17 mouse cellular contexts compared by ENCODE assay signal in the genomic region with DNA sequence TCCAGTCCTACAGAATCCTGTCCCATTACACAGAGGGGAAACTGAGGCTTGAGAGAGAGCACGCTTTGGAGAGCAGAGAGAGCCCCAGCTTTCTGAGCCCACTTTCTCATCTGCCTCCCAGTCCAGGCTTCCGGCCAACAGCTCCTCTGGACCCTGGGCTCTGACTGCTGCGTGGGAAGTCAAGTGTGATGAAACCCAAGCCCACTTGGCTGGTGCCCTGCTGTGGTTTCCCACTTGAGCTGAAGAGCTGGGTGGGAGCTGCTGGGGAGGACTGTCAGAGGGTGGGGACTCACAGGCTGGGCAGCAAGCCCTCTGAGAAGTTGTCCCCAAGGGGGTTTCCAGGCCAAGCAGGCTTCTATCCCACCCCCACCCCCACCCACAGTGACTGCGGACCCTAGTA.
A peak's percentile ranks its signal among the peaks of the same experiment; 100 is the strongest.
DNase-seq lines count a peak whose midpoint lies in the region; ATAC-seq lines count a peak whose summit lies in the region.
"Had no signal": no experiment of that assay in that cellular context is flagged by ENCODE, and none has a peak within 500 bp of the region (broad histone marks: within the 10 kb centered on the region; RNA-seq: fewer than 3 reads in every experiment).

No protein-coding gene starts in this region.

- H3K4me3 ChIP-seq in heart, embryonic 16.5 days (ENCODE audit: low read length), result no peak overlapping the region
- no peak overlapping the region for H3K4me3 ChIP-seq in heart, embryonic 11.5 days (ENCODE audit: low read depth, low read length)
- H3K4me3 ChIP-seq in embryonic facial prominence, embryonic 12.5 days, result no peak overlapping the region
- H3K4me3 ChIP-seq in limb, embryonic 15.5 days, result no peak overlapping the region
- H3K4me3 ChIP-seq: heart, embryonic 13.5 days; liver, embryonic 15.5 days; midbrain, embryonic 13.5 days; neural tube, embryonic 12.5 days had no signal

- no peaks in the 10 kb centered on the region for H3K9me3 ChIP-seq in heart, embryonic 16.5 days (replicated peaks; ENCODE audit: control insufficient read depth, low read length)
- H3K9me3 ChIP-seq in heart, embryonic 11.5 days (replicated peaks; ENCODE audit: control insufficient read depth, low read length), result no peaks in the 10 kb centered on the region
- no peaks in the 10 kb centered on the region for H3K9me3 ChIP-seq in embryonic facial prominence, embryonic 12.5 days
- H3K9me3 ChIP-seq in limb, embryonic 15.5 days, result no peaks in the 10 kb centered on the region
- H3K9me3 ChIP-seq: heart, embryonic 13.5 days; liver, embryonic 15.5 days; midbrain, embryonic 13.5 days; neural tube, embryonic 12.5 days had no signal

- H3K27me3 ChIP-seq in heart, embryonic 16.5 days (ENCODE audit: control insufficient read depth, insufficient read depth, low read length), result no peaks in the 10 kb centered on the region
- H3K27me3 ChIP-seq in heart, embryonic 11.5 days (ENCODE audit: control insufficient read depth, insufficient read depth, low read length), result no peaks in the 10 kb centered on the region
- H3K27me3 ChIP-seq in embryonic facial prominence, embryonic 12.5 days, result no peaks in the 10 kb centered on the region
- H3K27me3 ChIP-seq in limb, embryonic 15.5 days, result no peaks in the 10 kb centered on the region
- H3K27me3 ChIP-seq: heart, embryonic 13.5 days; liver, embryonic 15.5 days; midbrain, embryonic 13.5 days; neural tube, embryonic 12.5 days; Patski had no signal

- no peak for ATAC-seq in heart, embryonic 16.5 days (replicated peaks; ENCODE audit: extremely low read depth, insufficient read depth, low FRiP score)
- no peak for ATAC-seq in heart, embryonic 11.5 days (replicated peaks; ENCODE audit: insufficient number of reproducible peaks, low FRiP score, low TSS enrichment)
- no peak for ATAC-seq in embryonic facial prominence, embryonic 12.5 days (ENCODE audit: insufficient number of reproducible peaks, insufficient read depth, low FRiP score, low TSS enrichment)
- no peak for ATAC-seq in limb, embryonic 15.5 days (ENCODE audit: insufficient number of reproducible peaks, low FRiP score, low TSS enrichment, low read depth)
- ATAC-seq: forebrain, postnatal 0 days; midbrain, embryonic 13.5 days; Patski had no signal

- no peak overlapping the region for H3K9ac ChIP-seq in heart, embryonic 16.5 days (ENCODE audit: low read length)
- no peak overlapping the region for H3K9ac ChIP-seq in heart, embryonic 11.5 days (ENCODE audit: low read depth, low read length)
- no peak overlapping the region for H3K9ac ChIP-seq in embryonic facial prominence, embryonic 12.5 days
- no peak overlapping the region for H3K9ac ChIP-seq in limb, embryonic 15.5 days
- H3K9ac ChIP-seq: forebrain, postnatal 0 days; heart, embryonic 13.5 days; liver, embryonic 15.5 days; midbrain, embryonic 13.5 days; neural tube, embryonic 12.5 days had no signal

- no peak overlapping the region for H3K4me2 ChIP-seq in heart, embryonic 16.5 days (ENCODE audit: low read depth, low read length)
- H3K4me2 ChIP-seq in heart, embryonic 11.5 days, result no peak overlapping the region
- H3K4me2 ChIP-seq in embryonic facial prominence, embryonic 12.5 days (replicated peaks), result no peak overlapping the region
- no peak overlapping the region for H3K4me2 ChIP-seq in limb, embryonic 15.5 days
- H3K4me2 ChIP-seq: heart, embryonic 13.5 days; liver, embryonic 15.5 days; midbrain, embryonic 13.5 days; neural tube, embryonic 12.5 days had no signal

- DNase-seq in NIH3T3 (ENCODE audit: low read depth), result peak; percentile 63
- DNase-seq in left cerebral cortex, postnatal 25 days (ENCODE audit: low spot score in 2 of 2), result no peak
- DNase-seq in thymus, postnatal 10 days (ENCODE audit: low spot score in 2 of 2), result no peak
- no peak for DNase-seq in left cerebral cortex, postnatal 14 days (ENCODE audit: low spot score in 2 of 2)
- DNase-seq: cerebellum, adult 8-10 months; forebrain, postnatal 0 days; kidney, postnatal 36 days; thymus, adult 18-20 months had no signal

- peaks cover 36% of the 10 kb centered on the region for H3K4me1 ChIP-seq in heart, embryonic 16.5 days (ENCODE audit: control insufficient read depth, insufficient read depth, low read length)
- peaks cover 30% of the 10 kb centered on the region for H3K4me1 ChIP-seq in heart, embryonic 11.5 days (ENCODE audit: control insufficient read depth, insufficient read depth, low read length)
- peaks cover 83% of the 10 kb centered on the region for H3K4me1 ChIP-seq in embryonic facial prominence, embryonic 12.5 days
- H3K4me1 ChIP-seq in limb, embryonic 15.5 days, result peaks cover 91% of the 10 kb centered on the region

- H3K36me3 ChIP-seq in heart, embryonic 16.5 days (ENCODE audit: control insufficient read depth, insufficient read depth), result no peaks in the 10 kb centered on the region
- no peaks in the 10 kb centered on the region for H3K36me3 ChIP-seq in heart, embryonic 11.5 days (ENCODE audit: control insufficient read depth, insufficient read depth, low read length)
- H3K36me3 ChIP-seq in embryonic facial prominence, embryonic 12.5 days, result no peaks in the 10 kb centered on the region
- H3K36me3 ChIP-seq in limb, embryonic 15.5 days, result no peaks in the 10 kb centered on the region
- H3K36me3 ChIP-seq: heart, embryonic 13.5 days; liver, embryonic 15.5 days; midbrain, embryonic 13.5 days; neural tube, embryonic 12.5 days had no signal

- intact Hi-C loops in left cerebral cortex, postnatal 25 days (cut with DNase I), result no loop called here
- intact Hi-C loops in left cerebral cortex, postnatal 14 days (cut with DNase I), result no loop called here

- H3K27ac ChIP-seq in heart, embryonic 16.5 days (ENCODE audit: low read length), result peak overlapping the region; percentile 37; the same call in 1 of the 2 replicates
- no peak overlapping the region for H3K27ac ChIP-seq in heart, embryonic 11.5 days (ENCODE audit: low read depth, low read length)
- 0 out of 2 replicates have a peak overlapping the region, but pooled peaks have one; percentile 36 for H3K27ac ChIP-seq in embryonic facial prominence, embryonic 12.5 days
- peak overlapping the region; percentile 23; the same call in 1 of the 2 replicates for H3K27ac ChIP-seq in limb, embryonic 15.5 days
- H3K27ac ChIP-seq: liver, embryonic 15.5 days; midbrain, embryonic 13.5 days; neural tube, embryonic 12.5 days had no signal

- 73% methylated on average over 4 of the region's 4 CpGs for WGBS in heart, embryonic 16.5 days
- 67% methylated on average over 4 of the region's 4 CpGs for WGBS in heart, embryonic 11.5 days (ENCODE audit: insufficient replicate concordance)
- WGBS in embryonic facial prominence, embryonic 12.5 days, result 85% methylated on average over 4 of the region's 4 CpGs
- 60% methylated on average over 4 of the region's 4 CpGs for WGBS in limb, embryonic 15.5 days
